Mouse (Mus musculus): ENCODE measurements around the gene Auts2.

Auts2 gene

DNA sequence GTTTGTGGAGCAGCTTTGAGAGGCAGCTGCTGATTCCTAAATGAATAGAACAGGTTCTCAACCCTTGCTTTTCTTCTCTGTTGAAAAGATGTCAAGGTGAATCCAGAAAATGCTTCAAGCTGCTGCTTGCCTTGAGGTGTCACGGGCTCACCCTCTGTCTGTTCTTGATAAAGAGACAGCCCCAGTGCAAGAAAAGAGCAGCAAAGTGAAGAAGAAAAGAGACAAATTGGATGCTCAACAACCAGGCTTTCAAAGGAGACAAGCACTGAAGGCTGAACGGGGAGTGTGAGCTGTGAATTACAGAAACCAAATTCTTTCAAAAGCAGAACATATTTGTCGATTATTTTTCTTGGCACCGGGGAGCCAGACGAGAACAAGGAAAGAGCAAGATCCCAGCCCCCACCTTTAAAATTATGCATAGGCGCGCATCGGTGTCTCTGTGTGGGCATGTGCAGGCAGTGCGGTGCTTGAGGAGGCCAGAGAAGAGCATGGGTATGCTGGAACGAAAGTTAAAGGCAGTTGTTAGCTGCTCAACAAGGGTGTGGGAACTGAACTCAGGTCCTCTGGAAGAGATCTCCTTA lies 730.6 kb downstream of the Auts2 start:
- no peak for DNase-seq (ENCODE audit: low spot score in 2 of 2)

DNA sequence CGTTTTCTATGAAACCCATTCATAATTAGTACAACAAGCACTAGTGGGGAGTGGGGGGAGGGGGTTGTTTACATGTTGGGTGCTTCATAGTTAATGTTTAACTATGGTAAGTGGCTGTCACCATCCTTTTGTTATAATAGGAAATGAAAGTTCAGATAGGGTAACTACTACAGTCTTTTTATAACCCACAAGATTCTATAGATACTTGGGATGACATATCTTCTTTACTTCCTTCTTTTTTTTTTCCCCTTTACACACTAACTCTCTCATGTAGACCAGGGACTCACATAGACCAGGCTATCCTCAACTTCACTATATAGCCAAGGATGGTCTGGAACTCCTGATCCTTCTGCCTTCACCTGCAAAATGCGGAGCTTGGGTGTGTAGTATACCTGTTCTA lies 736.8 kb downstream of the Auts2 start:
- no peak for DNase-seq (ENCODE audit: low spot score in 2 of 2)

DNA sequence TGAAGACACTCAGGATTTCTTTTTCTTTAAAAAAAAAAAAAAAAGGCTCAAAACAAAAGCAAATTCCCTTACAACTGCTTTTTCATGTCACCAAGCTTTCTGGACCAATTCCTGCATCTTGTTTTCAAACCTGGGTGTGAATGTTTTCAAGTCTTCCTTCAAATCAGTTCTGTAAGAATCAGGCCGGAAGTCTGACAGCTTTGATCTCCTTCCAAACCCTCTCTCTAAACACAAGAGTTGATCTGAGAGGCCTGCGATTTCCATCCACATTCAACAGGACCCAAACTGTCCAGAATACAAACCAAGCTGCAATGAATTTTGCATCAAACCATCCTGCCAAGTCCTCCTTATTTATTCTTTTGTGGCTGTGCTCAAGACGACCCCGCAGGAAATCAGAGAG lies 737.9 kb downstream of the Auts2 start:
- DNase-seq (ENCODE audit: low spot score in 2 of 2), result no peak

DNA sequence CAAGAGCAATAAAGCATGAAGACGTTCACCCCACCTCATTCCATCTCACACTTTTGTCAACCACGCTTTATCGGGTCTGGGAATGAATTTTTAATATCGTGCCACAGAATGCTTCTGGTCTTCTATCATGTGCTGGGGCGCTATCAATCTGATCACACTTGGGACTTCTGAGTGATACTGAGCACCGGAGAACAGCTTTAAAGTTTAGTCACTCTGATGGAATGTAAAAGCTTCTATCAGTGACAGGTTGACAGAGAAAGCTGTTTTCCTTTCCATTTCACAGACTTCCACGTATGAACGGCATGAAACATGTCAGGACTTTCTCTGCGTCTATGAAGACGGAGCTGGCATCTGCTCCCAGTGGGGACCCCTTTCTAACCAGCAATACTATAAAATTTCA lies 739.5 kb downstream of the Auts2 start:
- no peak for DNase-seq (ENCODE audit: low spot score in 2 of 2)

DNA sequence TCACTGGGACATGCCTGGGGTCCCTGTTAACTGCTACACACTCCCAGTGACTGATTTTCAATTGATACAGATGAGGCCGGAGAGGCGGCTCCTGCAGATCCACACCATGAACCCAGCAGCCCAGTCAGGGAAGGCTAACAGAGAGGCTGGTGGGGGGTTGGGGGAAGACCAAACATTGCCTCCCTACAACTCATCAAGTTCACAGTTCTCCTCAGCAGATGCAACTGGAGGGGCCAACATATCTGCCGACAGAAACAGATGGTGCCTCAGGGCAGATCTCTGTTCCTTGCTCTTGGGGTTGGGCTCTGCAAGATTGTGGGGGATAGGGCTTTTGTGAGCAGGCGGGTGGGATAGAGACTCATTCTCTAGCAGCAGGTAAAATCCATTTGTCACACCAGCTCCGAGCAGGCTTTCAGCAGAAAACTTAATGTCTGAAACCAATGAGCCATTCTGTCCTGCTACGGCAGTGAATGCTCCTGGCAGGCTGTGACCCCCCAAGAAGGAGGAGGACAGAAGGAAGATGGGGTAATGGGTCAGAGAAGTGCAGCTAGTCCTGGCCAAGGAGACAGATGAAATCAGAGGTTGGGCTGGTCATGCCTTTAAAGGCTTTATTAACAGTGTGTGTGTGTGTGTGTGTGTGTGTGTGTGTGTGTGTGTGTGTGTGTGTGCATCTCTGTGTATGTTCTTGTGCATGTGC lies 740.7 kb downstream of the Auts2 start:
- no peak for DNase-seq (ENCODE audit: low spot score in 2 of 2)

DNA sequence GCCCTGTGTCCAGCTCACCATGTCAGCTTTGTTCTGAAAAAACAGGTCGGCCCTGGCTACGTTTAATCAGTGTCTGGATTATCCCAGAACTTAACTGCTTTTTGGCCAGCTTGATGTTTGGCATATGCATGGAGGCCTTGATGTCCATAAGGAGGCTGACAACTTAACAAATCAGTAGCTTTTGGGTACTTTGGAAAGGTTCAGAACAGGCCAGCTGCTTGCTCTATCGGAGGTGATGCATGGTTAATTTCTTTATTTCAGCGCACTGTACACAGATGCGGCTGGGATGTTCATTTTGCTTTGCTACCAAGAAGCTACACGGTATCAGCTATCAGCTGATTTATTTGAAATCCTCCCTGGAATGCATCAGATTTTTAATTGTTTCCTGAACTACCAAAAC lies 741.2 kb downstream of the Auts2 start:
- no peak for DNase-seq (ENCODE audit: low spot score in 2 of 2)

DNA sequence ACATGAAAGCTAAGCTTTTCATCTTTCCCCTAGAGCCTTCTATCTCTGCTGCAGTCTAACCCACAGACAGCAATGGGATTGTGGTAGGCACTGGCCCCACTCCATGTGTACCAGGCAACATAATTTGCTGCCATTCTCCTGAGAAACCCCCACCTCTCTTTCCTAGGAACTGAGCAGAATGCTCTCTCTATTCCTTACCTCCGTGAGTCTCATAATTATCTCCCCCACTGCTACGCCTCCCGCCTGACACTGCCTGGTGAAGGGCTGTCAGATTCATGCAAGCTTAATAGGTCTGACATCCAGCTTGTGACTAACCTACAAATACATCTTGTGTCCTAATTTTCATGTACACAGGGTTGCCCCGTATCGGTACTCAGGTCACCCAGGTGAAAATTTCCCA lies 744.8 kb downstream of the Auts2 start:
- DNase-seq (ENCODE audit: low spot score in 2 of 2), result no peak

DNA sequence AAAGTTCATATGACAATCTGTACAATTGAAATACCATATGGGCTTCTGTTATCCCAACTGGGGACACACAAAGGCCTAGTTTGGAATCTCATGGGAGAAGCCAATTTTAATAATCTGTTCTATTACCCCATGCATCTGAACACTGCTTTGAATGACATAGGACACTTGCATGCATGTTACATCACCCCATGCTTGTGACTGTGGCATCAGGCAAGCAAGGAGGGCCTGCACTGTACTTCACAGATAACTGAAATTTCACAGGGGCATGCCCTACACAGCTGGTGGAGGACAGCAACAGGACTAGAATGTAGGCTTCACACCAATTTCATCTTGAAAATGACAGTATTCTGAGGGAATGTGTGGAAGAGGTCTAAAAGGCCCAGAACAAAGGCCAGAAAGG lies 746.1 kb downstream of the Auts2 start:
- no peak for DNase-seq (ENCODE audit: low spot score in 2 of 2)

DNA sequence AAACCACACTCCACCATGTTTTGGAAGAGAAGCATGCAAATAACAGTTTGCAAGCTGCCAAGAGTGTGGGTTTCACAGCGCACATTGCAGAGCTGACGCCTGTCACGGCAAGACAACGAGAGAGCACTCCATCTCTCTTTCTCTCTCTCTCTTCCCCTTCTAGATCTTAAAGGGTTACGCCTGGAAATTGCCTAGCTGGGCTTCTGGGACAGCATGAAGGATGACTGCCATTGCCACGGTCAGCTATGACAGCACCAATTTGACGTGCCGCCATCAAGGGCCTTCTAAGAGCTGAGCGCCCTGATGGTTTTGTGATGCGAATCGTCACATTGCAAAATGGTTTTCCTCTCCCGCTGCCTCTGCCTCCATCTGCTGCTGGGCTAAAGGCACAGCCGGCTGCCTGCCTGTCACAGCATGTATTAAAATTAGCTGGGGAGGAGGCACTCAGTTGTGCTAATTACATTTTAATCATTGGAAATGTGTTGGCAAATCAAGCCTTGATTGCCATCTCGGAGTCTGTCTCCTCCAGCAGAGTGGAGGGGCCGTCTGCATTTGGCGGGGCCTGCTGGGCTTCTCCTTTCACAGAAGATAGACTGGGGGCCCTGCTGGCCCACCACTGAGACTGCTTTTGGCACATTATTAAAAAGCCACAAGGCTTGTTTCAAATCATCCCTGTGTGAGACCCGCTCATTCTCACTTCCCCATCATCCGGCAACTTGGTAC lies 748.6 kb downstream of the Auts2 start:
- peak; percentile 43 to 56 for DNase-seq (ENCODE audit: low spot score in 2 of 2)

DNA sequence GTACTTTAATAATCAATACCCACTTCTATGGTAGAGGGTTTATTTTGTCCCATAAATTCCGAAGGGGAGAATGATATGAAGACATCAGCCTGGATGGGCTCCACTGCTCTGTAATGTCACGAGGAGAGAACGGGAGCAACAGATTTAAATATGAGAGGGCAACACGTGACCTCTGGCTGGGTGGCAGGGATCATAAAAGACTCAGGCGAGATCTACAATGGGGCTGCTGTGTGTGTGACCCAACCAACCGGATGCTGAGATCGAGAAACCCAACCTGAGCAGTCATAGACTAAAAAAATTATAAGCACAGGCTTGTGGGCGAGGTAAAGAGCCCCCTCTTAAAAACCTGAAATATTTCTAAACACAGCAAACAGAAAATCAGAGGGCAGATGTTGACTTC lies 753.5 kb downstream of the Auts2 start:
- DNase-seq (ENCODE audit: low spot score in 2 of 2), result no peak

DNA sequence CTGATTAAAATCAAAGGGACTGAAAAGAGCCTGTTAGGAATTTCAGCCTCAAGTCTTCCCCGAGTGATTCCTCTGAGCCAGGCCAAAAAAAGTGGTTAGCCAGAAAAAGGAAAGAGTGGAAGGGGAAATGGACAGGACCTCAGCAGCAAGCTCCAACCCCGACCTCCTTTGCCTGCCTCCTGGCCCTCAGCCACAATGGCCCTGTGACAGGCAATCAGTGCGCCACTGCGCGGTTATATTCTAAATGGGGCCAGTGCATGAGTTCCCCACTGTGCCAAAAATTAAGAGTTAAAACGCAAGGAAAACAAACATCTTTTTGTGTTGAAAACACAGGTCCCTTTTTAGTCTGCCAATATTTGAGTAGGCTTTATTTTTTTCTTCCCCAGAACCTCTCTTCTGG lies 755.1 kb downstream of the Auts2 start:
- no peak for DNase-seq (ENCODE audit: low spot score in 2 of 2)

DNA sequence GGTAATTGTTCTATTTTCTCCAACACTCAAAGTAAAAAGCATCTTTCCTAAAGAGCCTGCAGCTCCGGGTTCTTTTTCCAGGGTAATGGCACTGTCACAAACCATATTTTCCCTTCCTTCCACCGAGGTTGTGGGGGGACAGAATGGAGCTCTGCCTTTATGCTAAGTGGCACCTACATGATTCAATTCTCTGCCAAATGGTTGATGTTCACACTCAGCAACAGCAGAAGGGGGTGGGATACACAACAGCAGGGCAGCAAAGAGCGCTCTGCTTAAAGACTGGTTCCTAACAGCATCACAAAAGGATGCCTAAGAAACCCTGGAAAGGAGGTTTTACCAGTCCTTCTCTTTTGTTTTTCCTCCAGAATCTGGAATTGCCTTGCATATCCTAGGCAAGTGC lies 759.9 kb downstream of the Auts2 start:
- DNase-seq (ENCODE audit: low spot score in 2 of 2), result no peak

DNA sequence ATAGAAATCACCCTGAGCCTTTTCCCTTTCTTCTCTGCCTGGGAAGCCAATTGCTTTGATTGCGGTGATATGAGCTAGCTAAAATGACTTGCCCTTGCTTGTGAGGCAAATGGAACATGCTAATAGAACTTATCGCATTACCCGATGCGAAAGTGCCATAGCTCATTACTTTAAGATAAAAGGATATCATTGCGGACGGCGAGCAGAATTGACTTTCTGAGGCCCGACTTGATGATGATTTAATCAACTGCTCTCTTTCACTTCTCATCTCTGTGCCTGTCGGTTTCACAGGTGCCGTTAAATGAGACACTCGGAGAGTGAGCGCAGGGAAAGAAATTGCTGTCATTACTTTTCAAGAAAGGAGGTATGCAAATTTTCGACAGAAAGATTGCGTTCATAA lies 762.1 kb downstream of the Auts2 start:
- DNase-seq (ENCODE audit: low spot score in 2 of 2), result no peak

DNA sequence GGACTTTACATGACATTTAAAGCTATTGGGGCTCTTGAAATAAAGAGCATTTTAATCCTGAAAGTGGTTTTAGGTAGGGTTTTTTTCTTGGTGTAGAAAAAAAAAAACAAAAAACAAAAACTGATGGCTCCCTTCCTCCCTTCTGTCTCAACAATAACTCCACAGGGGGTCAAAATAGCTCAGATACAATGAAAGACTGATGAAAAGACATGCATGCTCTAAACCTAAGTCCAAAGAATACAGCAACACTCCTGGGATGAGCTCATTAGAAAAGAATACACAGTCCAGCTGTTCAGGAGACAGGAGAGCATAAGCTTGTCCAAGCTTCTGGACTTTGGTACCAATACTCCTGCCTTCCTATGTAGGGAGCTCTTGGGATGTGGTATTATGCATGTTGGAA lies 764.0 kb downstream of the Auts2 start:
- DNase-seq (ENCODE audit: low spot score in 2 of 2), result no peak

DNA sequence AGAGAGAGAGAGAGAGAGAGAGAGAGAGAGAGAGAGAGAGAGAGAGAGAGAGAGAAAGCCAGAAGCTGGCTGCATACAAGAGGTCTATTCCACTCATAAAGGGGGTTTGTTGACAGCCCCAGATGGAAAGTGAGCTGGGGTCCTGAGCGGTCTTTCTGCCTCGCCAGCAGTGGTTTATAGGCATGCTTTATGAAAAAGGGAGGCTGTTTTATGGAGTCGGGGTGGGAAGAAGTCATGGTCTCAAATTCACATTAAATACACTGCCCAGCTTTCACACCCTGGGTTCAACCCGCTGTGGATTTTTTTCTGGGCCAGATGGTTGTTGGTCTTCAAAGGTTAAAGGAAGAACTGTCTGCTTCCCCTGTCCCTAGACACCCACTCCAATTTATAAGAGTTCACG lies 767.5 kb downstream of the Auts2 start:
- no peak for DNase-seq (ENCODE audit: low spot score in 2 of 2)

DNA sequence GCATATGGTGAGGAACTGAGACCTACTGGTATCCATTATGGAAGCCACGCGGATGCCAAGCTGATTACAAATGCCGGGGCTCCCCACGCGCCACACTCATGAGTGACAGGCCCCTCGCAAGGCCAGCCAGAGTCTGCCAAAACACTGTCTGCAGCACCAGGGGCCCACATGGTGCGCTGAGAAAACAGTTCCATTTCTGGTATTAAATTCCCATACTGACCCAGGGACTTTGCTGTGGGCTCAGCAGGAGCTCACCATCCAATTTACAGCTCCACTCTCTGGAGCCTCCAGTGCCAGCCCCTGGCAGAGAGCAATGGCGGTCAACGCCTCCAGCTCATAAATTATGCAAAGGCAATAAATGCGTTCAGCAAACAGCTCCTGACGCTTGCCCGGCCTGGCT lies 767.9 kb downstream of the Auts2 start:
- no peak for DNase-seq (ENCODE audit: low spot score in 2 of 2)

DNA sequence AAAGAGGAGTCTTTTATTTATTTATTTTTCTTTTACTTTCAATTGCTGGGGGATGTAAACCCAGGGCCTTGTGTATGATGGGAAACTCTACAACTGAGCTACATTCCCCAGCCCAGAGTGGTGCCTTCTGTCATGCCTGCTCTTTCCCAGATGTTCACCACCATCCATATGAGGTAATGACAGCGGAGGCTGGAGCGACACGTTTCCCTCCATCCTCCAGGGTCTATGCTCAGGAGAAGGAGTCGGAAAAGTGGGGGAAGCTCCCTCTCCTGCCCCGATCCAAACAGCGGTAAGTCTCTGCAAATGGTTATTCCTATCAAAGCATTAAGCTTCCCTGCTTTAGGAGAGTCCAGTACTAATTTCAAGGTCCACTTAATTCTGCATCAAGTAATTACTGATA lies 768.4 kb downstream of the Auts2 start:
- no peak for DNase-seq (ENCODE audit: low spot score in 2 of 2)

DNA sequence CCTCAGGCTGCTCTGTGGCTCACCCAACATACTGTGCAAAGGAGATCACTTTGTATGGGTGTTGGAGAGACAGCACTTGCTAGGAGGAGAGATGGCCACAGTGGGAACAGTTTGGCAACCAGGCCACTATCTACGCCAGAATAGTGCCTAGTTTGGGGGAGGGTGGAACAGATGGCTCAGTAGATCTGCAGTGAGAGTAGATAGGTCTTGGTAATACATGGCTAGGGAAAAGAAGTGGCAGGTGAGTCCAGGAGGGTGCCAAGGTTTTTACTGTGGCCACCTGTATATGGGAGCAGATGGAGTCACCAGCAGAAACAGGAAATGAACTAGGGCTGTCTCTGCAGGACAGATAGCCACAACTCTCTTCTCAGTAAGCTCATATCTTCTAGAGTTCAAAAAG lies 770.5 kb downstream of the Auts2 start:
- no peak for DNase-seq (ENCODE audit: low spot score in 2 of 2)

DNA sequence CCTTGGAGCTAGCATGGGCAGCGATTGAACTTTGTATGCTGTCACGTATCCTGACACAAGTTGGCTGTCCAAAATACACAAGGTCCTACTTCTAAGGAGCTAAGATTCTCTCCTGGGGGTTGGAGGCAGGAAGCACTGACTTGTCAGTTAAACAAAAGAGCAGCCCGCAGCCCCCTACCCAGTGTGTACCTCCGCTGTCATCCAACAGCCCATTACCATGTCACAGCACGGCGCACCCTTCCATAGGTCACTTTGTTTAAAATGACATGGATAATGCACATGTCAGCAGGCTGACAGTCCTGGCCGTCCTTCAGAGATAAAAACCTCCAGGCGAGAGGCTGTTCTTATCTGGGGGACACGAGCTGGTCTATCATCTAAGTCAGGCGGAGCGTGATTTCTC lies 773.9 kb downstream of the Auts2 start:
- no peak for DNase-seq (ENCODE audit: low spot score in 2 of 2)

DNA sequence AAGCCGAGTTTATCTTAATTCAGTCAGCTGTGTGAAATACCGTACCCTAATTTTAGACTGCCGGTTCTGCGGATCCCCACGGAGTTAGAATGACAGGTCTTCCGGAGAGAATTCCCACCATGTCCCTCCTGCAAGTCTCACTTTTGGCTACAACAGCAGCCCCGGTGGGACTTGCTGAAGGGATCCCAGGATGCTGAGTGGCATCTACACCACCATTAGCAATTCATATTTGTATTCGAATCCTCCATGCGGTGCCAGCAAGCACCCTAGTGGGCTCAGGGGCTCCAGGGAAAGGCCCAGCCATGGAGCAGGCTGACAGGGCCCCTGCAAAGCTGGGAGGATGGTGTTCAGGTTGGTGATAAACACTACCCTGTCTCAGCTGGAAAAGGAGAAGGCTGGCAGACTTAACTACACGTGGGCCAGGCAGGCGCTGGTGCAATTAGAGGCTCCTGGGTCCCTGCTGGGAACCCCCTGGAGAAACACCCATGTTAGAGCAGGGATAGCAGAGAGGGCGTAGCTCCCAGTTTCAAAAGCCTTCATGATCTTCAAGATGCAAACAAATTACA lies 775.4 kb downstream of the Auts2 start:
- DNase-seq (ENCODE audit: low spot score in 2 of 2), result peak; percentile 10 to 18

DNA sequence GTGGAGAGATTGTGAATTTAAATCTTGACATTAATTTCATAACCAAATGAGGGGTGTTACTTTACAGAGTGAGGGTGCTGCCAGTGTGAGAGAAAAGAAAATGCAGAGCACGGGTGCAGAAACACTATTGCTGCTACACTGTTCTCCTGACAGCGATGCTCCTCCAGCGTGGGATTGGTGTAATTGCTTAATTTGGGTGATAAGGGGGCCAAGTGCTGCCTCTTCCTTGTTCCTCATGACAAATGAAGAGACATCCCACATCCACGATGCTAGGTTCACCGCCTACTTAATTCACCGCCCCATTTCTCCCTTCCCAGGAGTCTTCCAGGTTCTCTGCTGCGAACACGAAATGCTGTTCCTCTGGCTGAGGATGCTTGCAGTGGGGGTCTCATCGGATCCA lies 776.0 kb downstream of the Auts2 start:
- peak; percentile 23 to 44 for DNase-seq (ENCODE audit: low spot score in 2 of 2)

DNA sequence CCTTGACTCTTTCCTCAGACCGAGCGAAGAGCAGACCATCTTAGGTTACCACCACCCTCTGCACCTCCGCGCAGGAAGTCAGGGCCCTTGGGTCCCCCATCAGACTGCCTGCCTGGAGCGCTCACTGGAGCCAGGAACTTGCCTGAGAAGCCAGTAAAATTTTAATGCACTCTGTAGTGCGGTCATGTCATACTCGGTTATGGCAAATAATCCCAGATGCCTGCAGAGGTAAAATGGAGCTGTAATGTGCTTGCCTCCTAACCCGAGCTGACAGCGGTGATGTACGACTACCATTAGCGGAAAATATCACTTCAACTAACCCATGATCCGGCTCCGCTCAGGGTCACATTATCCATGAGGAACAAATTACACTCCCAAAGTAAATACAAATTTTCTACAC lies 783.7 kb downstream of the Auts2 start:
- DNase-seq (ENCODE audit: low spot score in 2 of 2), result no peak

DNA sequence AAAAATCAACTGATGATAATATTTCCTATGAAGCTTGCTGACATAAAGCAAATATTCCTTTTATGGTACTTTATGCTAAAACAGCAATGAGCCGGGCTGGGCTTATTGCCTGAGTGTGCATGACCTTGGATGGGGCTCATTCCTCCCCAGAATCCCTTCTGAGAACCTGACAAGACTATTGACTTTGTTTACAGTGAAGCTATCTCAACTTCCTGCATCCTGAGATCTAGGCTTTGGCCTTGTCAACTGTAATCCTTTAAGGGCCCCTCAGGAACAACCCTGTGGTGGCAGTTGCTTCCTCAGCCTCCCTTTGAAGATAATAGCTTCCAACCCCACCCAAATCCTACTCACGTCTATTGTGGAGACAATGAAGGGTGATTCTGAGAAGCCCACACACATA lies 792.8 kb downstream of the Auts2 start:
- no peak for DNase-seq (ENCODE audit: low spot score in 2 of 2)
